Mouse (Mus musculus) CH12.LX (cell line): ENCODE measurements around the gene Runx2.

Experiments
- ETS1 ChIP-seq: conservative IDR thresholded peaks from 2 replicates; pipeline ENCODE4 v1.6.1; 2012; ENCODE audit warnings: low read depth, mild to moderate bottlenecking, inconsistent platforms, low read length, improper control_type of control experiment, moderate library complexity
- HCFC1 ChIP-seq: IDR thresholded peaks from 2 replicates; pipeline ENCODE4 v1.6.1; 2012; ENCODE audit warnings: low read depth, mild to moderate bottlenecking, inconsistent platforms, low read length, improper control_type of control experiment
- JUND ChIP-seq: conservative IDR thresholded peaks from 2 replicates; pipeline ENCODE4 v1.6.1; 2011; ENCODE audit warnings: low read depth, low read length, improper control_type of control experiment
- MAX ChIP-seq: IDR thresholded peaks from 2 replicates; pipeline ENCODE4 v1.6.1; 2011; ENCODE audit warnings: low read length, improper control_type of control experiment
- MXI1 ChIP-seq: IDR thresholded peaks from 2 replicates; pipeline ENCODE4 v1.6.1; 2011; ENCODE audit warnings: mild to moderate bottlenecking, low read depth, low read length, improper control_type of control experiment
- POLR2A ChIP-seq: IDR thresholded peaks from 2 replicates; pipeline ENCODE4 v1.6.1; 2011; ENCODE audit warnings: low read depth, mild to moderate bottlenecking, improper control_type of control experiment, low read length
- SMC3 ChIP-seq: IDR thresholded peaks from 2 replicates; pipeline ENCODE4 v1.6.1; 2011; ENCODE audit warnings: low read depth, low read length, improper control_type of control experiment
- UBTF ChIP-seq: IDR thresholded peaks from 2 replicates; pipeline ENCODE4 v1.6.1; 2012; ENCODE audit warnings: low read depth, mild to moderate bottlenecking, inconsistent platforms, low read length, improper control_type of control experiment, moderate library complexity
- ZKSCAN1 ChIP-seq: IDR thresholded peaks from 2 replicates; pipeline ENCODE4 v1.6.1; 2012; ENCODE audit warnings: low read depth, inconsistent platforms, low read length, improper control_type of control experiment, borderline replicate concordance

GRCm38 (mm10) chr17:44783143-44783542 is 31.5 kb downstream of the Runx2 start:
- TF ChIP-seq SMC3 (no peak), MAX (no peak), ZKSCAN1 (no peak), ETS1 (no peak), UBTF (no peak), POLR2A (no peak), MXI1 (no peak), JUND (no peak), HCFC1 (no peak)
